Mouse (Mus musculus) ovary, adult 10 weeks (tissue): Measurements from ENCODE around the gene Slc4a2. TPM values are rescaled to one million over a fixed set of nuclear protein-coding genes. Genes with fewer than 3 reads are reported as not detected.

Experiments
- polyA plus RNA-seq: library from polyadenylated mRNA; stranded (reverse); fragments of 350-450 nt; fragmentation: Illumina TruSeq; extraction: RNeasy Lipid Tissue Mini Kit (QIAGEN cat#74804); gene quantifications from one replicate; pipeline ENCODE4 v1.2.3, GENCODE M21; 2014

Gene Slc4a2
- 5.9 TPM for polyA plus RNA-seq

DNA sequence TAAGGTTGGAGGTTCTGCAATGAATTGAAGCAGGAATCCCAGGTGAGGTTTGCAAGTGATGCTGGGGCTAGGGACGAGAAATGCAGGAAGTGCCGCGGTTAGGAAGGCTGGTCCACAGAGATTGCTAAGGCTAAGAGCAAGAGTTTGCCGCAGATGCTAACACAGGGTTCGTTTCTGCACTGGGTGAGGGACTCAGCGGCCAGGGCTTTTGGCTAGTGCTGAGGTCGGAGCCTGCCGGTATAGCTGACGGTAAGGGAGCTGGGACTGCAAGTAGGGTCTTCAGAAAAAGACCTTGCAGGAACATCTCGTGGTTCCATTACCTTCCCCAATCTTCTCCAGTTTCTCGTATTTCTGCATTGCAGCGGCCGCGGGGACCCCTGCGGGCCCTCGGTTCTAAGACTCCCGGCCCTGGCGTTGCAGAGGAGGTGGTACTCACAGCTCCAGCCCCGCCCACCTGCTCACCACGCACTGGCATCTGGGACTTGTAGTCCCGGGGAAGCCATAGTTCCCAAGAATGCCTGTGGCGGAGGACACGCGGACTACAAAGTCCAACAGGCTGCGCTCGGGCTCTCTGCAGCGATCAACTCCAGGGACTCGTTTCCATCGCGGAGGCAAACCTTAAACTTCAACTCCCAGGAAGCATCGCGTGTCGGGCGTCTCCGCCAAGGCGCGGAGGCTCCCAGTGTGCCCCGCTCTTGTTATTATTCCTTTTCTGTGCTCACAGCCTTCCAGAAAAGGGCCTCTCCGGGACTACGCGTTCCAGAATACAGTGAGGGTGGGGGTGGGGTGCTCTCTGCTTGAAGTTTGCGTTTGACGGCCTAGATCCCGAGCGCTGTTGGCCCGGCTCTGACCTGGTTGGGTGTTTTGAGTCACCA, at the start of gene Slc4a2, which contains the start of gene Cdk5:
TSS of gene Slc4a2 (plus strand) at position 709 of the 875 bp plus-strand sequence.
TSS of gene Cdk5 (minus strand) at position 402 of the 875 bp plus-strand sequence.

DNA sequence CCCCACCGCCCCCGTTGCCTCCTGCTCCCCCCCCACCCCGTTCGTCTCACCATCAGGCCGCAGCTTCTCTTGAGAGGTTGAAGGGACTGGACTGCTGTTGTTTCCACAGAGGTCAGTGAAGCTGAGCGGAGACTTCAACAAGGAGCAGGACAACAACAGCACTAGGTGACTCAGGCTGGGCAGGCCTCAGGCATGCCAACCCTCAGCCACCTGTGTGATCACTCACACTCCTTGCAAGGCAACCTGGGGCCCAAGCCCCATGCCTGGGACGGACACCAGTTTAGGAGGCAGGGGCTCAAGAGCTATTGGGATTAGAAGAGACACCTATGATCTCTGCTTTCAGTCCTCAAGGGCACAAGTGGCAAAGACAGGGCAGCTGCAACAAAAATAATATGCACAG, 31.8 kb upstream of the Slc4a2 start, which contains the start of gene Atg9b:
TSS of gene Atg9b (minus strand) at position 280 of the 400 bp plus-strand sequence.

GRCm38 (mm10) chr5:24393392-24393997, 30.1 kb upstream of the Slc4a2 start, which contains the start of gene Abcb8:
Gene Abcb8, plus strand, starts transcription at chr5:24393663.

DNA sequence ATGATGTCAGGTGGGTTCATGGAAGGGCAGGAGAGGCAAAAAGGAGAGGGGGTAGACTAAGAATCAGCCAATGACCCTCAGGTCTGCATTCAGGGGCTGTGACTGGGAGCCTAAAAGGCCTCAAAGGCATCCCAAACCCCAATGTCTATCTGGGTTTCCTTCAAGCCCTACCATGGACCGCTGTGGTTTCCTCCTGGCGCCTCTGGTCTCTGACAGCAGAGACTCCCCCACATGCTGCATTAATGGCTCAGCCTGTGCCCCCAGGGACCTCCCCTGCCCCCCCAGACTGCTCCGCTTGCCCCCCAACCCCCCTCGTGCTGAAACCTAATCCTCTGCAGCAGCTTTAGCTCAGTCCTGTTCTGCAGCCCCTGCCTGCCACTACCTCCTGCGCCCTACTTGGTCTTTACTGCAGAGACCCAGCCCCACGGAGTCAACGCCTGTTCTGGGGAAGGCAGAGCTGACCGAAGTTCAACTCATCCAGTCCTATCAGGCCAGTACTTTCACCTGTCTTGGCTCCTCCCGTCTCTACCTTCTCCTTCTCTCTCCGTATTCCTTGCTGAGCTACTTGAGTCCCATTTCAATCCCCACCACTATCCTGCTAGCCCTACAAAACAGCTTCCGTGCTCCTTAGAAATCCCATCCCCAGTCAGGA, 10.5 kb upstream of the Slc4a2 start, which contains the start of gene Asic3:
TSS of gene Asic3 (plus strand) at position 351 of the 652 bp plus-strand sequence.

DNA sequence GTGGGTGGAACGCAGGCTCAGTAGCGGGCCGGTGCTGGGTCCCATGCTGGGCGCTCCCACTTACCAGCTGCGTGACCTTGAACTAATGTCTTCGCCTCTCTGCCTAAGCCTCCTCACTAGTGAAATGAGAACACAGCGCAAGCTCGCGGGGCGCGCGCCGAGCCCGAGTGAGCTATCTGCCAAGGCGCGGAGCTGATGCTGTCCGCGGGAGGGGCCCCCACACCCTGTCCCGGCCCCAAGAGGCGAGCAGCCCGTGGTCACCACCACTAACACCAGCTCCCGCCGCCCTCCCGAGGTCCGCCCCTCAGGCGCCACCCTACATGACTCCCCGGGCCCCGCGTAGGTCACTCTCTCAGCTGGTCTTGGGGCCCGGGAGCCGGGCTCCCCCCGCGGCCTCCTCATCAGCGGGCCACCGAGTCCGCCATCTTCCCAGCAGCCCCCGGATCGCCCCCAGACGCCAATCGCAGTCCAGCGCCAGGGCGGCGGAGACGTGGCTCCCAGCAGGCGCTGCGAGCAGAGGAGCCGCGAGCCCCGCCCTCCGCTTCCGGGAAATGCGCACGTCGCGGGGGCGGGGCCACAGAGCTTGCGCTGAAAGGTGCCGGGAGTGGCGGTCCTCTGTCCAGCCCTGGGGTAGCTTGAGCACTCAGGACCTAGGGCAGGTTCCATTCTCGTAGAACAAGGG, 21.2 kb downstream of the Slc4a2 start, which contains the start of gene Fastk:
TSS of gene Fastk (minus strand) at position 542 of the 682 bp plus-strand sequence.

GRCm38 (mm10) chr5:24447624-24448298, 24.1 kb downstream of the Slc4a2 start, which contains the start of gene Tmub1:
Gene Tmub1, minus strand, starts transcription at chr5:24447854.

DNA sequence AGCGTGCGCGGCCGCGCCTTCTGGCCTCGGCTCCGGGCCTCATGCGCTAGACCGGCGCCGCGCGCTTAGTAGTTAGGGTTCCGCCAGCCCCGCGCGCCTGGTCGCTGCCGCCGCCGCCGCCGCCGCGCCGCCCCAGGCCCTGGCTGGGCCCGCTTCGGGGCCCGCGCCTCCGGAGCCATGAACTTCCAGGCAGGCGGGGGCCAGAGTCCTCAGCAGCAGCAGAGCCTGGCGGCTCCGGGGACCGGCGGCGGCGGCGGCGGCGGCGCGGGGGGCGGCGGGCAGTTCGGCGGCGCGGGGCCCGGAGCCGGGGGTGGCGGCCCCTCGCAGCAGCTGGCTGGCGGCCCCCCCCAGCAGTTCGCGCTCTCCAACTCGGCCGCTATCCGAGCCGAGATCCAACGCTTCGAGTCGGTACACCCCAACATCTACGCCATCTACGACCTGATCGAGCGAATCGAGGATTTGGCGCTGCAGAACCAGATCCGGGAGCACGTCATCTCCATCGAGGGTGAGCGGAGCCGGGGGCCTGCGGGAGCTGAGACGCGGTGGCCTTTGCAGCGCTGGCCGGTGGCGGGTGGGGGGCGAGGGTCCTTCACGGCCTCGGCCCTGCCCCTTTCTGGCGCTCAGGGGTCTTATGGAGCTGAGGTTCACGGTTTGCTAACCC, 28.5 kb downstream of the Slc4a2 start, which contains the start of gene Agap3:
TSS of gene Agap3 (plus strand) at position 148 of the 661 bp plus-strand sequence.

Other genes with a start within 250 kb of the Slc4a2 start
- 0.43 TPM for gene Kcnh2, start 72.2 kb upstream of the Slc4a2 start, polyA plus RNA-seq
- 0.31 TPM for gene Nos3, start 59.0 kb upstream of the Slc4a2 start, polyA plus RNA-seq
- not detected for gene Atg9b, start 31.7 kb upstream of the Slc4a2 start, polyA plus RNA-seq
- gene Abcb8, start 30.2 kb upstream of the Slc4a2 start, polyA plus RNA-seq = 2.1 TPM
- not detected for gene Asic3, start 10.4 kb upstream of the Slc4a2 start, polyA plus RNA-seq
- 8.9 TPM for gene Cdk5, start 307 bp upstream of the Slc4a2 start, polyA plus RNA-seq
- gene Fastk, start 21.4 kb downstream of the Slc4a2 start, polyA plus RNA-seq = 1.3 TPM
- gene Tmub1, start 24.0 kb downstream of the Slc4a2 start, polyA plus RNA-seq = 0.66 TPM
- 2.7 TPM for gene Agap3, start 28.3 kb downstream of the Slc4a2 start, polyA plus RNA-seq
- not detected for gene Gbx1, start 103.4 kb downstream of the Slc4a2 start, polyA plus RNA-seq
- gene Asb10, start 117.1 kb downstream of the Slc4a2 start, polyA plus RNA-seq = not detected
- not detected for gene 4931409K22Rik, start 133.0 kb downstream of the Slc4a2 start, polyA plus RNA-seq
- gene Abcf2, start 153.6 kb downstream of the Slc4a2 start, polyA plus RNA-seq = 14.2 TPM
- gene Chpf2, start 162.9 kb downstream of the Slc4a2 start, polyA plus RNA-seq = 1.1 TPM
- 2.3 TPM for gene Smarcd3, start 200.6 kb downstream of the Slc4a2 start, polyA plus RNA-seq